Mouse (Mus musculus) midbrain, embryonic 13.5 days (tissue): ENCODE measurements around the gene Prune1. TPM values are rescaled to one million over a fixed set of nuclear protein-coding genes. Genes with fewer than 3 reads are reported as not detected.

Experiments used
- ATAC-seq: fragments of 200-750 bp; cut with Nextera tagmentation; 2 replicates; pipeline ENCODE4 v1.8.0; 2017; ENCODE audit warnings: mild to moderate bottlenecking, moderate TSS enrichment, moderate library complexity
- H3K27ac ChIP-seq: fragments of 300-500 bp; sonication (generic); 2 replicates; pipeline ENCODE4 v1.5.1; 2015; ENCODE audit warnings: inconsistent platforms, mild to moderate bottlenecking, moderate library complexity
- H3K27me3 ChIP-seq: fragments of 300-500 bp; sonication (generic); 2 replicates; pipeline ENCODE4 v1.6.1; 2015; ENCODE audit warnings: mild to moderate bottlenecking, inconsistent platforms
- H3K36me3 ChIP-seq: fragments of 300-500 bp; sonication (generic); 2 replicates; pipeline ENCODE4 v1.6.1; 2015; ENCODE audit warnings: mild to moderate bottlenecking, inconsistent platforms
- H3K4me1 ChIP-seq: fragments of 300-500 bp; sonication (generic); replicated peaks from 2 replicates; pipeline ENCODE4 v1.6.1; 2015; ENCODE audit warnings: inconsistent platforms
- H3K4me2 ChIP-seq: fragments of 300-500 bp; sonication (generic); replicated peaks from 2 replicates; pipeline ENCODE4 v1.6.1; 2015; ENCODE audit warnings: moderate library complexity, mild to moderate bottlenecking, inconsistent platforms
- H3K4me3 ChIP-seq: fragments of 300-500 bp; sonication (generic); replicated peaks from 2 replicates; pipeline ENCODE4 v1.5.1; 2015; ENCODE audit warnings: mild to moderate bottlenecking, inconsistent platforms
- H3K9ac ChIP-seq: fragments of 300-500 bp; sonication (generic); replicated peaks from 2 replicates; pipeline ENCODE4 v1.6.1; 2015; ENCODE audit warnings: mild to moderate bottlenecking, inconsistent platforms
- H3K9me3 ChIP-seq: fragments of 300-500 bp; sonication (generic); 2 replicates; pipeline ENCODE4 v1.6.1; 2016; ENCODE audit warnings: mild to moderate bottlenecking, inconsistent platforms
- WGBS: fragments of 180-500 bp; shearing (Covaris S2); methylation state at CpG from one replicate; pipeline ENCODE4 v1.1.7; 2015; 5-methylcytosine and 5-hydroxymethylcytosine counted together
- polyA plus RNA-seq: library from polyadenylated mRNA; unstranded; fragments of >200 nt; fragmentation: Nextera tagmentation; extraction: Ambion mirVana; gene quantifications from 2 replicates; pipeline ENCODE4 v1.2.1, GENCODE M21; 2015

Prune1 gene
- 46.4 and 50.1 TPM in 2 replicates for polyA plus RNA-seq

- peaks cover 43% of the 10 kb centered on the region for H3K4me1 ChIP-seq
- peak; percentile 91 for ATAC-seq
Measured at GRCm38 (mm10) chr3:95281216-95282126, at the start of gene Prune1, which contains the start of gene Mindy1. Gene Prune1 (minus strand): TSS chr3:95282076. Gene Mindy1 (plus strand): TSS chr3:95281345.

GRCm38 (mm10) chr3:95331528-95331927 is 49.7 kb upstream of the Prune1 start:
- Histone ChIP-seq H3K9me3 (no peaks in the 10 kb centered on the region), H3K4me2 (no peak overlapping the region), H3K9ac (no peak overlapping the region), H3K4me1 (no peaks in the 10 kb centered on the region), H3K27ac (no peak overlapping the region), H3K4me3 (no peak overlapping the region), H3K36me3 (peaks cover 90% of the 10 kb centered on the region), H3K27me3 (no peaks in the 10 kb centered on the region)
- ATAC-seq: no peak
- WGBS: 80% methylated on average over 1 of the region's 1 CpGs

More at GRCm38 (mm10) chr3:95281216-95282126, at the start of gene Prune1, which contains the start of gene Mindy1:
- H3K4me3 ChIP-seq: peak within 1 kb of the TSS; percentile 62
- H3K27me3 ChIP-seq: no peaks in the 10 kb centered on the region
- under 1% methylated on average over 53 of the region's 53 CpGs for WGBS
- peak within 1 kb of the TSS; percentile 97 for H3K27ac ChIP-seq
- no peaks in the 10 kb centered on the region for H3K9me3 ChIP-seq
- H3K9ac ChIP-seq: peak within 1 kb of the TSS; percentile 78
- H3K4me2 ChIP-seq: peak within 1 kb of the TSS; percentile 85
- H3K36me3 ChIP-seq: 0 out of 2 replicates have a peak, but pooled peaks cover 5% of the 10 kb centered on the region

- WGBS: 96% methylated on average over 1 of the region's 1 CpGs
- H3K4me2 ChIP-seq: no peak overlapping the region
- no peak overlapping the region for H3K4me3 ChIP-seq
- no peak overlapping the region for H3K27ac ChIP-seq
- H3K9me3 ChIP-seq: no peaks in the 10 kb centered on the region
- no peaks in the 10 kb centered on the region for H3K27me3 ChIP-seq
- H3K4me1 ChIP-seq: no peaks in the 10 kb centered on the region
- H3K36me3 ChIP-seq: peaks cover 91% of the 10 kb centered on the region
- no peak for ATAC-seq
- no peak overlapping the region for H3K9ac ChIP-seq
Measured at GRCm38 (mm10) chr3:95328803-95329404, 47.0 kb upstream of the Prune1 start.

- no peak for ATAC-seq
- 96% methylated on average over 6 of the region's 6 CpGs for WGBS
Measured at GRCm38 (mm10) chr3:95324454-95325144, 42.7 kb upstream of the Prune1 start.

GRCm38 (mm10) chr3:95323429-95323828 is 41.6 kb upstream of the Prune1 start:
- H3K36me3 ChIP-seq: peaks cover 86% of the 10 kb centered on the region
- WGBS: 96% methylated on average over 3 of the region's 3 CpGs

More at GRCm38 (mm10) chr3:95324454-95325144, 42.7 kb upstream of the Prune1 start:
- no peak overlapping the region for H3K4me2 ChIP-seq
- H3K9me3 ChIP-seq: no peaks in the 10 kb centered on the region
- no peaks in the 10 kb centered on the region for H3K4me1 ChIP-seq
- H3K36me3 ChIP-seq: peaks cover 96% of the 10 kb centered on the region
- H3K9ac ChIP-seq: no peak overlapping the region
- H3K27ac ChIP-seq: no peak overlapping the region
- no peaks in the 10 kb centered on the region for H3K27me3 ChIP-seq
- H3K4me3 ChIP-seq: no peak overlapping the region

GRCm38 (mm10) chr3:95319701-95320625 is 38.1 kb upstream of the Prune1 start:
- Histone ChIP-seq H3K4me3 (no peak overlapping the region), H3K9ac (no peak overlapping the region), H3K27me3 (no peaks in the 10 kb centered on the region), H3K4me1 (peaks cover 32% of the 10 kb centered on the region), H3K27ac (no peak overlapping the region), H3K36me3 (peaks cover 52% of the 10 kb centered on the region), H3K4me2 (no peak overlapping the region), H3K9me3 (no peaks in the 10 kb centered on the region)
- ATAC-seq: no peak
- WGBS: 76% methylated on average over 12 of the region's 12 CpGs

More at GRCm38 (mm10) chr3:95323429-95323828, 41.6 kb upstream of the Prune1 start:
- Histone ChIP-seq H3K4me2 (no peak overlapping the region), H3K4me3 (no peak overlapping the region), H3K27me3 (no peaks in the 10 kb centered on the region), H3K27ac (no peak overlapping the region), H3K9ac (no peak overlapping the region), H3K4me1 (peaks cover 9% of the 10 kb centered on the region), H3K9me3 (no peaks in the 10 kb centered on the region)
- ATAC-seq: no peak

- H3K27ac ChIP-seq: no peak overlapping the region
- H3K4me3 ChIP-seq: no peak overlapping the region
- H3K27me3 ChIP-seq: no peaks in the 10 kb centered on the region
- peaks cover 43% of the 10 kb centered on the region for H3K36me3 ChIP-seq
- H3K4me1 ChIP-seq: peaks cover 40% of the 10 kb centered on the region
- H3K4me2 ChIP-seq: no peak overlapping the region
- H3K9ac ChIP-seq: peak overlapping the region; percentile 12; the same call in 1 of the 2 replicates
- 66% methylated on average over 2 of the region's 2 CpGs for WGBS
- ATAC-seq: no peak
- no peaks in the 10 kb centered on the region for H3K9me3 ChIP-seq
Measured at GRCm38 (mm10) chr3:95319110-95319509, 37.2 kb upstream of the Prune1 start.

- H3K4me1 ChIP-seq: peaks cover 40% of the 10 kb centered on the region
- H3K4me3 ChIP-seq: no peak overlapping the region
- no peak overlapping the region for H3K27ac ChIP-seq
- peaks cover 38% of the 10 kb centered on the region for H3K36me3 ChIP-seq
- WGBS: 35% methylated on average over 6 of the region's 6 CpGs
- H3K9ac ChIP-seq: peak overlapping the region; percentile 12; the same call in 1 of the 2 replicates
- H3K9me3 ChIP-seq: no peaks in the 10 kb centered on the region
- H3K4me2 ChIP-seq: no peak overlapping the region
- no peak for ATAC-seq
- no peaks in the 10 kb centered on the region for H3K27me3 ChIP-seq
Measured at GRCm38 (mm10) chr3:95318548-95318947, 36.7 kb upstream of the Prune1 start.

- no peak overlapping the region for H3K27ac ChIP-seq
- peaks cover 40% of the 10 kb centered on the region for H3K4me1 ChIP-seq
- H3K36me3 ChIP-seq: peaks cover 28% of the 10 kb centered on the region
- peak overlapping the region; percentile 6 for H3K4me2 ChIP-seq
- no peaks in the 10 kb centered on the region for H3K9me3 ChIP-seq
- no peak overlapping the region for H3K4me3 ChIP-seq
- 26% methylated on average over 12 of the region's 12 CpGs for WGBS
- no peak for ATAC-seq
- no peaks in the 10 kb centered on the region for H3K27me3 ChIP-seq
- peak overlapping the region; percentile 14; the same call in 1 of the 2 replicates for H3K9ac ChIP-seq
Measured at GRCm38 (mm10) chr3:95317414-95318080, 35.7 kb upstream of the Prune1 start.

GRCm38 (mm10) chr3:95315844-95316550 is 34.1 kb upstream of the Prune1 start:
- 15% methylated on average over 9 of the region's 9 CpGs for WGBS
- Histone ChIP-seq H3K27me3 (no peaks in the 10 kb centered on the region), H3K4me3 (peak overlapping the region; percentile 85), H3K9me3 (no peaks in the 10 kb centered on the region), H3K27ac (peak overlapping the region; percentile 92), H3K4me1 (peaks cover 40% of the 10 kb centered on the region), H3K9ac (peak overlapping the region; percentile 97), H3K36me3 (peaks cover 13% of the 10 kb centered on the region), H3K4me2 (peak overlapping the region; percentile 74)
- ATAC-seq: 0 out of 2 replicates have a peak, but pooled peaks have one; percentile 4
